Mouse (Mus musculus) lung, adult 2 months (tissue): ENCODE data around the gene Atp1b1.

Source experiments
- CTCF ChIP-seq: fragments of 200-500 bp; IDR thresholded peaks from 2 replicates; pipeline ENCODE4 v1.5.1; 2011; ENCODE audit warnings: mild to moderate bottlenecking, low read length, control low read depth; ENCODE audit not compliant: insufficient read depth
- POLR2A ChIP-seq: fragments of 200-500 bp; IDR thresholded peaks from 2 replicates; pipeline ENCODE4 v1.6.1; 2011; ENCODE audit warnings: low read depth, mild to moderate bottlenecking, control low read depth, low read length, borderline replicate concordance; ENCODE audit errors: extremely low read depth

GRCm38 (mm10) chr1:164494741-164495512, 36.8 kb upstream of the Atp1b1 start:
- TF ChIP-seq CTCF (no peak), POLR2A (no peak)
